Mouse (Mus musculus): ENCODE measurements at regions not wholly inside any gene's neighbourhood (a gene's known extent, or its start where the extent isn't known, plus 50 kb on each side); places are given as distances from the start of the nearest gene placed in this dataset.

GRCm38 (mm10) chr17:85755557-85755956 lies 67.5 kb upstream of the Six2 start:
- TF ChIP-seq POLR2A (IDR thresholded peaks at IDR 0.05; ENCODE audit: borderline replicate concordance, low read depth, low read length) (no peak), CTCF (IDR thresholded peaks at IDR 0.05; ENCODE audit: low read depth, low read length) (no peak)
